ENCODE assay signal across 13 mouse cellular contexts in the genomic region with DNA sequence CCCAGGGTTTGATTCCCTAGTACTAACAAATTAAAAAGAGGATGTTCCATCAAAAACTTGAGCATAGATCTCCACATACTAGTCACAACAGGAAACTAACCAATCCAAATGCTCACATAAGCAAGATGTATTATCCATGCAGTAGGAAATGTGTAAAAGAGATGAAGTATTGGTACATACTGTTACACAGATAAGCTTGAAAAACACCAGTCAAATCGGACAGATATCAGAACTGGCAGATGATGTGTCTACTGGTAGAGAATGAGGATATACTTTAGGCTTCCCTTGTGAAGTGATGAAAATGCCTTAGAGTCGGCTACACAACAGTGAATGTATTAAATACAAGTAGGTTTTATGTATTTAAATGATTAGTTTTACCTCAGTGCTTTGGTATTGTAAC. TPM values are rescaled to one million over a fixed set of nuclear protein-coding genes. Genes with fewer than 3 reads are reported as not detected.
"Had no signal": no experiment of that assay in that cellular context is flagged by ENCODE, and none has a peak within 500 bp of the region (broad histone marks: within the 10 kb centered on the region; RNA-seq: fewer than 3 reads in every experiment).

No protein-coding gene starts in this region.

- H3K27ac ChIP-seq: lung, embryonic 15.5 days; midbrain, embryonic 10.5 days; neural tube, embryonic 13.5 days; stomach, embryonic 15.5 days had no signal

- ATAC-seq: midbrain, embryonic 16.5 days had no signal

- H3K4me3 ChIP-seq: limb, embryonic 12.5 days; lung, embryonic 15.5 days; midbrain, embryonic 10.5 days; neural tube, embryonic 13.5 days; stomach, embryonic 15.5 days had no signal

- H3K9ac ChIP-seq: limb, embryonic 12.5 days; lung, embryonic 15.5 days; neural tube, embryonic 13.5 days; stomach, embryonic 15.5 days had no signal

- DNase-seq: kidney, adult 18-20 months; kidney, postnatal 25 days; layer of hippocampus, postnatal 36 days; retina, postnatal 1 day; thymus, adult 2 months; thymus, postnatal 25 days had no signal

- H3K27me3 ChIP-seq: limb, embryonic 12.5 days; lung, embryonic 15.5 days; neural tube, embryonic 13.5 days; stomach, embryonic 15.5 days had no signal

- H3K4me2 ChIP-seq: limb, embryonic 12.5 days; lung, embryonic 15.5 days; neural tube, embryonic 13.5 days; stomach, embryonic 15.5 days had no signal

- H3K9me3 ChIP-seq: limb, embryonic 12.5 days; lung, embryonic 15.5 days; midbrain, embryonic 10.5 days; neural tube, embryonic 13.5 days; stomach, embryonic 15.5 days had no signal

RNA-seq across cellular contexts. Expression of a gene that starts 30.6 kb away (rescaled TPM):
- total RNA-seq: liver, adult 2 months had no signal
- polyA plus RNA-seq: liver, adult 2 months had no signal
